Mouse (Mus musculus): Measurements from ENCODE around the gene Map3k13.

DNA sequence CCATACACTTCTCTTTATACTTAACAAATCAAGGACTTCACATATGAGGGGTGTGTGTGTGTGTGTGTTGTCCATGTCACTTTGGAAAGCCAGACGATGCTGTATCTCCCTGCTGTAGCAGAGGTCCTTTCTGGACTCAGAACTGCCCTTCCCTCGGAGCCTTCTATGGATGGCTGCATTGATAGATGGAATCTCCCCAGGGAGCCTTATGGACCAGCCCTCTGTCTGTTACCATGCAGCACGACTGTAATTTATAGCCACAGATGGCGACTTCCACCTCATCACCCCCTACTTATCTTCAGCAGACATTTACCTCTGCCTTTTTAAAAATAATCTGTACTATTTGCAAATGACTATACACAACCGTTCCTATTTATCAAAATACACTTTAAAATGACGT is 74.5 kb downstream of the Map3k13 start:
- TF ChIP-seq CTCF (IDR thresholded peaks at IDR 0.05; ENCODE audit: control insufficient read depth, insufficient read depth, insufficient replicate concordance, low read depth, low read length) (no peak), POLR2A (IDR thresholded peaks at IDR 0.05; ENCODE audit: control insufficient read depth, low read depth, low read length) (no peak)
